Mouse (Mus musculus) CH12.LX (cell line): Measurements from ENCODE around the gene Ppp1r35. TPM values are rescaled to one million over a fixed set of nuclear protein-coding genes. Genes with fewer than 3 reads are reported as not detected.

Experiments
- DNase-seq: peaks from one replicate; pipeline ENCODE4 v3.0.0-alpha.2; 2013; ENCODE audit errors: extremely low read depth
- H3K27ac ChIP-seq: 2 replicates; pipeline ENCODE4 v1.5.1; 2012; ENCODE audit warnings: low read depth, mild to moderate bottlenecking, control low read depth, moderate library complexity; ENCODE audit not compliant: insufficient read depth
- H3K27me3 ChIP-seq: replicated peaks from 2 replicates; pipeline ENCODE3; 2012; ENCODE audit warnings: inconsistent platforms
- H3K36me3 ChIP-seq, 2 experiments: replicated peaks in 1 of 2; 2 replicates each; pipeline versions ENCODE3 to v1.6.1; 2012; ENCODE audit warnings: inconsistent platforms in 1 of 2, low read length in 1 of 2, mild to moderate bottlenecking in 1 of 2, mixed read lengths in 1 of 2, moderate library complexity in 1 of 2; ENCODE audit not compliant: control insufficient read depth in 1 of 2, insufficient read depth in 1 of 2
- H3K4me1 ChIP-seq, 2 experiments: 2 replicates each; pipeline ENCODE4 v1.6.1; 2012; ENCODE audit warnings: inconsistent platforms in 1 of 2, moderate library complexity in 1 of 2; ENCODE audit not compliant: insufficient read depth in 2 of 2, control insufficient read depth in 1 of 2
- H3K4me2 ChIP-seq: 2 replicates; pipeline ENCODE4 v1.6.1; 2012; ENCODE audit warnings: low read depth, mild to moderate bottlenecking, control low read depth; ENCODE audit not compliant: poor library complexity, insufficient read depth, severe bottlenecking
- H3K4me3 ChIP-seq, 3 experiments: fragments of 150-350 bp in 1 of 3; sonication (generic) in 1 of 3; replicated peaks in 1 of 3; 2 replicates each; pipeline versions ENCODE3 to v1.5.1; 2011 to 2012; ENCODE audit warnings: low read depth in 2 of 3, low read length in 2 of 3, mild to moderate bottlenecking in 2 of 3, moderate library complexity in 2 of 3, control low read depth in 1 of 3, improper control_type of control experiment in 1 of 3, inconsistent platforms in 1 of 3, mixed read lengths in 1 of 3; ENCODE audit not compliant: poor library complexity in 1 of 3
- H3K79me2 ChIP-seq: replicated peaks from 2 replicates; pipeline ENCODE4 v1.6.1; 2012; ENCODE audit warnings: mild to moderate bottlenecking, moderate library complexity; ENCODE audit not compliant: control insufficient read depth, poor library complexity, insufficient read depth, severe bottlenecking; ENCODE audit errors: extremely low read depth
- H3K9ac ChIP-seq: 2 replicates; pipeline ENCODE4 v1.6.1; 2012; ENCODE audit warnings: low read depth, mild to moderate bottlenecking, control low read depth, moderate library complexity; ENCODE audit not compliant: insufficient read depth
- H3K9me3 ChIP-seq: replicated peaks from 2 replicates; pipeline ENCODE3; 2012; ENCODE audit warnings: low read length, inconsistent platforms, mixed read lengths
- BHLHE40 ChIP-seq: IDR thresholded peaks from 2 replicates; pipeline ENCODE4 v1.6.1; 2011; ENCODE audit warnings: mild to moderate bottlenecking, low read depth, low read length, improper control_type of control experiment
- CHD1 ChIP-seq: IDR thresholded peaks from 2 replicates; pipeline ENCODE4 v1.6.1; 2012; ENCODE audit warnings: low read depth, low read length, improper control_type of control experiment, inconsistent platforms
- CTCF ChIP-seq, 2 experiments: IDR thresholded peaks in 1 of 2; conservative IDR thresholded peaks in 1 of 2; 2 replicates each; pipeline ENCODE4 v1.5.1; 2011 to 2012; ENCODE audit warnings: low read depth in 2 of 2, low read length in 2 of 2, improper control_type of control experiment in 1 of 2, inconsistent platforms in 1 of 2, mild to moderate bottlenecking in 1 of 2, moderate library complexity in 1 of 2
- E2F4 ChIP-seq: IDR thresholded peaks from 2 replicates; pipeline ENCODE4 v1.6.1; 2011; ENCODE audit warnings: low read depth, low read length, improper control_type of control experiment; ENCODE audit not compliant: insufficient replicate concordance
- ELF1 ChIP-seq: IDR thresholded peaks from 2 replicates; pipeline ENCODE4 v1.6.1; 2014; ENCODE audit warnings: low read depth, mild to moderate bottlenecking, inconsistent platforms, low read length, improper control_type of control experiment
- ETS1 ChIP-seq: conservative IDR thresholded peaks from 2 replicates; pipeline ENCODE4 v1.6.1; 2012; ENCODE audit warnings: low read depth, mild to moderate bottlenecking, inconsistent platforms, low read length, improper control_type of control experiment, moderate library complexity
- IRF4 ChIP-seq: IDR thresholded peaks from 2 replicates; pipeline ENCODE4 v1.6.1; 2014; ENCODE audit warnings: low read depth, mild to moderate bottlenecking, inconsistent platforms, low read length, improper control_type of control experiment
- JUN ChIP-seq: IDR thresholded peaks from 2 replicates; pipeline ENCODE4 v1.6.1; 2011; ENCODE audit warnings: low read depth, mild to moderate bottlenecking, low read length, improper control_type of control experiment, moderate library complexity; ENCODE audit not compliant: insufficient read depth
- JUND ChIP-seq: conservative IDR thresholded peaks from 2 replicates; pipeline ENCODE4 v1.6.1; 2011; ENCODE audit warnings: low read depth, low read length, improper control_type of control experiment
- KAT2A ChIP-seq: IDR thresholded peaks from 2 replicates; pipeline ENCODE4 v1.6.1; 2012; ENCODE audit warnings: low read length, improper control_type of control experiment, inconsistent platforms; ENCODE audit not compliant: insufficient replicate concordance
- MAFK ChIP-seq: IDR thresholded peaks from 2 replicates; pipeline ENCODE4 v1.6.1; 2011; ENCODE audit warnings: low read length, improper control_type of control experiment; ENCODE audit not compliant: insufficient replicate concordance
- MAZ ChIP-seq: IDR thresholded peaks from 2 replicates; pipeline ENCODE4 v1.6.1; 2012; ENCODE audit warnings: low read depth, mild to moderate bottlenecking, inconsistent platforms, low read length, improper control_type of control experiment, moderate library complexity
- MEF2A ChIP-seq: IDR thresholded peaks from 2 replicates; pipeline ENCODE4 v1.6.1; 2014; ENCODE audit warnings: low read depth, mild to moderate bottlenecking, inconsistent platforms, low read length, improper control_type of control experiment, borderline replicate concordance
- MXI1 ChIP-seq: IDR thresholded peaks from 2 replicates; pipeline ENCODE4 v1.6.1; 2011; ENCODE audit warnings: mild to moderate bottlenecking, low read depth, low read length, improper control_type of control experiment
- NELFE ChIP-seq: IDR thresholded peaks from 2 replicates; pipeline ENCODE4 v1.6.1; 2011; ENCODE audit warnings: low read depth, low read length, improper control_type of control experiment
- NRF1 ChIP-seq: IDR thresholded peaks from 2 replicates; pipeline ENCODE4 v1.6.1; 2014; ENCODE audit warnings: low read depth, mild to moderate bottlenecking, inconsistent platforms, low read length, improper control_type of control experiment, moderate library complexity
- PAX5 ChIP-seq: IDR thresholded peaks from 2 replicates; pipeline ENCODE4 v1.6.1; 2012; ENCODE audit warnings: low read length, inconsistent platforms, mixed read lengths
- POLR2A ChIP-seq: IDR thresholded peaks from 2 replicates; pipeline ENCODE4 v1.6.1; 2011; ENCODE audit warnings: low read depth, mild to moderate bottlenecking, improper control_type of control experiment, low read length
- POLR2AphosphoS2 ChIP-seq: IDR thresholded peaks from 2 replicates; pipeline ENCODE4 v1.6.1; 2011; ENCODE audit warnings: low read depth, low read length, improper control_type of control experiment
- RAD21 ChIP-seq: IDR thresholded peaks from 2 replicates; pipeline ENCODE4 v1.6.1; 2011; ENCODE audit warnings: low read depth, mild to moderate bottlenecking, low read length, improper control_type of control experiment, moderate library complexity
- RCOR1 ChIP-seq: conservative IDR thresholded peaks from 2 replicates; pipeline ENCODE4 v1.6.1; 2012; ENCODE audit warnings: low read depth, mild to moderate bottlenecking, inconsistent platforms, low read length, improper control_type of control experiment
- SIN3A ChIP-seq: IDR thresholded peaks from 2 replicates; pipeline ENCODE4 v1.6.1; 2012; ENCODE audit warnings: low read length, improper control_type of control experiment, inconsistent platforms
- SMC3 ChIP-seq: IDR thresholded peaks from 2 replicates; pipeline ENCODE4 v1.6.1; 2011; ENCODE audit warnings: low read depth, low read length, improper control_type of control experiment
- UBTF ChIP-seq: IDR thresholded peaks from 2 replicates; pipeline ENCODE4 v1.6.1; 2012; ENCODE audit warnings: low read depth, mild to moderate bottlenecking, inconsistent platforms, low read length, improper control_type of control experiment, moderate library complexity
- USF1 ChIP-seq: IDR thresholded peaks from 2 replicates; pipeline ENCODE4 v1.6.1; 2014; ENCODE audit warnings: low read depth, mild to moderate bottlenecking, inconsistent platforms, low read length, improper control_type of control experiment
- USF2 ChIP-seq: conservative IDR thresholded peaks from 2 replicates; pipeline ENCODE4 v1.6.1; 2011; ENCODE audit warnings: low read depth, low read length, improper control_type of control experiment
- ZC3H11A ChIP-seq: IDR thresholded peaks from 2 replicates; pipeline ENCODE4 v1.6.1; 2012; ENCODE audit warnings: low read depth, mild to moderate bottlenecking, inconsistent platforms, low read length, improper control_type of control experiment
- ZMIZ1 ChIP-seq: IDR thresholded peaks from 2 replicates; pipeline ENCODE4 v1.6.1; 2012; ENCODE audit warnings: low read depth, mild to moderate bottlenecking, inconsistent platforms, low read length, improper control_type of control experiment
- ZNF384 ChIP-seq: IDR thresholded peaks from 2 replicates; pipeline ENCODE4 v1.6.1; 2012; ENCODE audit warnings: low read depth, low read length, improper control_type of control experiment, inconsistent platforms
- dilution Hi-C: fragments of 300-500 bp; cut with MboI; formaldehyde crosslinking; loops from 2 replicates; pipeline ENCODE4 v1.14.3; 2020; ENCODE audit warnings: low sequenced_read_pairs; ENCODE audit not compliant: extremely low pct_unique_long_range_greater_than_20kb, extremely low pct_ligation_motif_present
- in situ Hi-C: fragments of 300-500 bp; cut with MboI; formaldehyde crosslinking; loops from 3 replicates; pipeline ENCODE4 v1.14.3; 2019; ENCODE audit warnings: low sequenced_read_pairs, low pct_ligation_motif_present, low pct_unique_long_range_greater_than_20kb, mixed read lengths
- polyA plus RNA-seq: library from polyadenylated mRNA; unstranded; fragments of >175 nt; gene quantifications from 2 replicates; pipeline ENCODE4 v1.2.1, GENCODE M21; 2012; ENCODE audit warnings: low read depth; ENCODE audit not compliant: insufficient read length
- total RNA-seq, 2 experiments: library from RNA; depleted of rRNA; stranded (reverse); fragments of 300-350 nt in 1 of 2; fragments of >200 nt in 1 of 2; gene quantifications; 2 replicates each; pipeline ENCODE4 v1.2.3; 2012 to 2014

Gene Ppp1r35
- total and polyA plus RNA-seq, 3 experiments: 17.3 to 34.6 (median 23.3) TPM

GRCm38 (mm10) chr5:137777267-137777845, 1.3 kb upstream of the Ppp1r35 start:
- Histone ChIP-seq H3K4me3 (no peak overlapping the region), H3K27ac (no peak overlapping the region), H3K9me3 (no peaks in the 10 kb centered on the region), H3K4me2 (no peak overlapping the region), H3K36me3 (peaks cover 17 to 26% of the 10 kb centered on the region in 2 experiments), H3K27me3 (no peaks in the 10 kb centered on the region), H3K79me2 (peaks cover 8% of the 10 kb centered on the region), H3K4me1 (peaks cover 2 to 47% of the 10 kb centered on the region in 2 experiments; a peak in 2 of 4 replicates), H3K9ac (no peak overlapping the region)
- no peak for DNase-seq
- dilution Hi-C loops: no loop called here
- in situ Hi-C loops: no loop called here
- TF ChIP-seq UBTF (no peak), NRF1 (no peak), MXI1 (no peak), RAD21 (no peak), JUN (no peak)

GRCm38 (mm10) chr5:137779053-137779933, 644 bp downstream of the Ppp1r35 start:
- Histone ChIP-seq H3K9me3 (no peaks in the 10 kb centered on the region), H3K36me3 (peaks cover 31 to 46% of the 10 kb centered on the region in 2 experiments), H3K4me2 (peak overlapping the region; percentile 23), H3K4me3 (peak overlapping the region; percentile 77 to 83 (median 81)), H3K27ac (peak overlapping the region; percentile 36), H3K9ac (peak overlapping the region; percentile 84), H3K79me2 (peaks cover 24% of the 10 kb centered on the region), H3K4me1 (peaks cover 13 to 67% of the 10 kb centered on the region in 2 experiments), H3K27me3 (no peaks in the 10 kb centered on the region)
- no peak for DNase-seq
- in situ Hi-C loops: no loop called here
- dilution Hi-C loops: no loop called here
- TF ChIP-seq RCOR1 (no peak), ZNF384 (no peak), ZC3H11A (no peak), JUND (no peak), PAX5 (no peak), NRF1 (0 out of 2 replicates have a peak, but pooled peaks have one; percentile 13), UBTF (no peak), POLR2AphosphoS2 (no peak; the same call in 1 of the 2 replicates), SIN3A (peak; percentile 59; the same call in 1 of the 2 replicates), CTCF (conservative IDR thresholded peaks at IDR 0.05 in 1 of 2, IDR thresholded peaks at IDR 0.05 in 1 of 2; ENCODE audit: low read depth in 2 of 2, low read length in 2 of 2) (no peak), ETS1 (no peak), SMC3 (no peak), ZMIZ1 (no peak), MEF2A (no peak), NELFE (no peak), MAFK (no peak), E2F4 (no peak), POLR2A (no peak), USF1 (no peak), CHD1 (0 out of 2 replicates have a peak, but pooled peaks have one; percentile 56), BHLHE40 (no peak), MXI1 (peak; percentile 68), IRF4 (peak; percentile 6; the same call in 1 of the 2 replicates), RAD21 (no peak), KAT2A (no peak), ELF1 (no peak), MAZ (no peak), USF2 (no peak)
